8 mouse cellular contexts compared by ENCODE assay signal in genomic region chr14:33333833-33334232, GRCm38 (mm10).
A peak's percentile ranks its signal among the peaks of the same experiment; 100 is the strongest.
DNase-seq lines count a peak whose midpoint lies in the region; ATAC-seq lines count a peak whose summit lies in the region.
"Had no signal": no experiment of that assay in that cellular context is flagged by ENCODE, and none has a peak within 500 bp of the region (broad histone marks: within the 10 kb centered on the region; RNA-seq: fewer than 3 reads in every experiment).

No protein-coding gene starts in this region.

- no peak overlapping the region for H3K4me3 ChIP-seq in liver, embryonic 11.5 days (ENCODE audit: low read depth, low read length)
- H3K4me3 ChIP-seq in neural tube, embryonic 11.5 days (ENCODE audit: low read depth, low read length): no peak overlapping the region
- H3K4me3 ChIP-seq: myocyte had no signal

- H3K4me2 ChIP-seq in liver, embryonic 11.5 days: no peak overlapping the region
- H3K4me2 ChIP-seq in neural tube, embryonic 11.5 days (ENCODE audit: low read depth): no peak overlapping the region

- no peak overlapping the region for H3K27ac ChIP-seq in liver, embryonic 11.5 days (ENCODE audit: low read depth, low read length)
- no peak overlapping the region for H3K27ac ChIP-seq in neural tube, embryonic 11.5 days (ENCODE audit: low read depth, low read length)

- DNase-seq in liver (peak; percentile 52), ZHBTc4 (ENCODE audit: low read depth, low spot score) (peak; percentile 71)
- no peak for DNase-seq in liver, embryonic 11.5 days (ENCODE audit: low spot score)
- DNase-seq in neural tube, embryonic 11.5 days (ENCODE audit: low spot score): peak; percentile 49
- no peak for DNase-seq in gastrocnemius, postnatal 36 days
- no peak for DNase-seq in adrenal gland, adult (ENCODE audit: inconsistent age in 2 of 2, low spot score in 1 of 2)

- no peaks in the 10 kb centered on the region for H3K9me3 ChIP-seq in liver, embryonic 11.5 days (ENCODE audit: control insufficient read depth, low read length)
- H3K9me3 ChIP-seq in neural tube, embryonic 11.5 days (ENCODE audit: control insufficient read depth, low read length): no peaks in the 10 kb centered on the region

- H3K4me1 ChIP-seq in liver, embryonic 11.5 days (replicated peaks; ENCODE audit: control insufficient read depth, insufficient read depth, low read length): no peaks in the 10 kb centered on the region; the same call in 1 of the 2 replicates
- no peaks in the 10 kb centered on the region for H3K4me1 ChIP-seq in neural tube, embryonic 11.5 days (ENCODE audit: control insufficient read depth, insufficient read depth, low read length)

- 66% methylated on average over 4 of the region's 4 CpGs for WGBS in liver, embryonic 11.5 days
- 88% methylated on average over 4 of the region's 4 CpGs for WGBS in neural tube, embryonic 11.5 days

- H3K27me3 ChIP-seq in liver, embryonic 11.5 days (replicated peaks; ENCODE audit: control insufficient read depth, insufficient read depth, low read length): no peaks in the 10 kb centered on the region
- no peaks in the 10 kb centered on the region for H3K27me3 ChIP-seq in neural tube, embryonic 11.5 days (ENCODE audit: control insufficient read depth, insufficient read depth, low read length)

- H3K9ac ChIP-seq in liver, embryonic 11.5 days (ENCODE audit: low read depth, low read length): no peak overlapping the region
- H3K9ac ChIP-seq in neural tube, embryonic 11.5 days (ENCODE audit: low read length): no peak overlapping the region

- H3K36me3 ChIP-seq in liver, embryonic 11.5 days (ENCODE audit: control insufficient read depth, insufficient read depth, low read length): no peaks in the 10 kb centered on the region
- H3K36me3 ChIP-seq in neural tube, embryonic 11.5 days (ENCODE audit: control insufficient read depth, insufficient read depth, low read length): no peaks in the 10 kb centered on the region

- ATAC-seq in liver, embryonic 11.5 days (replicated peaks; ENCODE audit: low FRiP score): no peak
- ATAC-seq in CD4-positive, CD25-positive, alpha-beta regulatory T cell, adult 4 months: peak; percentile 47
- ATAC-seq in neural tube, embryonic 11.5 days (ENCODE audit: insufficient read depth, low FRiP score, low TSS enrichment): no peak

- intact Hi-C loops in gastrocnemius, postnatal 36 days (cut with DNase I): loop anchor here (5.0 kb wide), 1 partner anchor 38 kb away; no protein-coding TSS in a partner anchor

Comparison
In these comparisons a context has a peak if more than half of its experiments do, and no peak if none do; other contexts are left out.
1. DNase-seq: peak in liver (single experiment), ZHBTc4 (single experiment) and neural tube, embryonic 11.5 days (single experiment); none in liver, embryonic 11.5 days (single experiment), gastrocnemius, postnatal 36 days (0 of 2) and adrenal gland, adult (0 of 2).